Mouse (Mus musculus) liver, postnatal 0 days (tissue): ENCODE results near the gene Mlip.

Experiments used
- CTCF ChIP-seq: sonication (generic); IDR thresholded peaks from 2 replicates; pipeline ENCODE4 v1.5.1; 2016; ENCODE audit warnings: antibody characterized with exemption, low read depth
- EP300 ChIP-seq: IDR thresholded peaks from 2 replicates; pipeline ENCODE4 v1.6.1; 2016; ENCODE audit warnings: antibody characterized with exemption, low read depth, mild to moderate bottlenecking

GRCm38 (mm10) chr9:77305417-77305816, 47.4 kb downstream of the Mlip start:
- TF ChIP-seq CTCF (no peak), EP300 (no peak)
